Mouse (Mus musculus): ENCODE measurements around the gene Ereg. TPM values are rescaled to one million over a fixed set of nuclear protein-coding genes. Genes with fewer than 3 reads are reported as not detected.

The Ereg gene
- polyA plus RNA-seq, 1 experiment from 2014 or later, result 0.99 TPM

- Histone ChIP-seq H3K4me2 (peak overlapping the region; percentile 49), H3K4me3 (peak overlapping the region; percentile 35), H3K4me1 (peaks cover 7% of the 10 kb centered on the region), H3K36me3 (no peaks in the 10 kb centered on the region), H3K9me3 (no peaks in the 10 kb centered on the region), H3K9ac (no peak overlapping the region), H3K27ac (no peak overlapping the region), H3K27me3 (peaks cover 22% of the 10 kb centered on the region)
- no peak for ATAC-seq (ENCODE audit: insufficient number of reproducible peaks, low FRiP score, low TSS enrichment, low read depth)
- 42% methylated on average over 8 of the region's 8 CpGs for WGBS
These were observed 396 bp upstream of the Ereg start for GRCm38 (mm10) chr5:91074026-91074425.

DNA sequence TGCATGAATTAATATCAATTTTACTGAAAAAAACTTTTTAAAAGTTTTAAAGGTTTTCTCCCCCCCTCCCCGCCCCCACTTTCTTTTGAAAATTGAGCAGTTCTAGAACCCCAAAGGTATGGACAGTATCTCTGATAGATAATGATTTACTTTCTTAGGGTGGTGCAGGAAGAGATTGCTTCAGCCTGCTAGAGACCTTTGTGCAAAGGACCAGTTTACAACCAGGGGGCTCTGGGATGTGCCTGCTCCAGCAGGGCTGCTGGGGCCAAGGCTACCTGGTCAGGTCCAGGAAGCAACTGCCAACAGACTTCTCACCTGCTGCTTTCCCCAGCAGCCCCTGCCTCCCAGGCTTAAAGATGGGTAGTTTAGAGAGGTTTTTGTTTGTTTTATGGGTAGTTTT lies 599 bp downstream of the Ereg start:
- Histone ChIP-seq H3K4me2 (peak overlapping the region; percentile 49; the same call in 1 of the 2 replicates), H3K27me3 (peaks cover 22% of the 10 kb centered on the region), H3K27ac (no peak overlapping the region), H3K9me3 (no peaks in the 10 kb centered on the region), H3K4me1 (peaks cover 7% of the 10 kb centered on the region), H3K36me3 (no peaks in the 10 kb centered on the region), H3K4me3 (no peak overlapping the region), H3K9ac (no peak overlapping the region)
- no peak for ATAC-seq (ENCODE audit: insufficient number of reproducible peaks, low FRiP score, low TSS enrichment, low read depth)
- WGBS, result 60% methylated on average over 1 of the region's 1 CpGs

- WGBS, result 78% methylated on average over 5 of the region's 5 CpGs
- Histone ChIP-seq H3K4me1 (no peaks in the 10 kb centered on the region), H3K27ac (no peak overlapping the region), H3K27me3 (no peaks in the 10 kb centered on the region), H3K36me3 (no peaks in the 10 kb centered on the region), H3K9me3 (no peaks in the 10 kb centered on the region), H3K4me2 (no peak overlapping the region), H3K9ac (no peak overlapping the region), H3K4me3 (no peak overlapping the region)
- ATAC-seq (ENCODE audit: insufficient number of reproducible peaks, low FRiP score, low TSS enrichment, low read depth), result no peak
These were observed 8.6 kb downstream of the Ereg start for GRCm38 (mm10) chr5:91083016-91083415.

- Histone ChIP-seq H3K4me1 (no peaks in the 10 kb centered on the region), H3K27ac (no peak overlapping the region), H3K9ac (no peak overlapping the region), H3K4me2 (no peak overlapping the region), H3K27me3 (no peaks in the 10 kb centered on the region), H3K9me3 (no peaks in the 10 kb centered on the region), H3K36me3 (no peaks in the 10 kb centered on the region), H3K4me3 (no peak overlapping the region)
- no peak for ATAC-seq (ENCODE audit: insufficient number of reproducible peaks, low FRiP score, low TSS enrichment, low read depth)
- WGBS, result 61% methylated on average over 5 of the region's 5 CpGs
These were observed 10.9 kb downstream of the Ereg start for GRCm38 (mm10) chr5:91085291-91085690.

GRCm38 (mm10) chr5:91090301-91090700 lies 15.9 kb downstream of the Ereg start:
- no peak overlapping the region for H3K27ac ChIP-seq
- H3K36me3 ChIP-seq, result no peaks in the 10 kb centered on the region
- ATAC-seq (ENCODE audit: insufficient number of reproducible peaks, low FRiP score, low TSS enrichment, low read depth), result no peak
- H3K4me3 ChIP-seq, result no peak overlapping the region
- 82% methylated on average over 3 of the region's 3 CpGs for WGBS
- no peak overlapping the region for H3K4me2 ChIP-seq
- no peaks in the 10 kb centered on the region for H3K9me3 ChIP-seq
- no peaks in the 10 kb centered on the region for H3K27me3 ChIP-seq
- no peaks in the 10 kb centered on the region for H3K4me1 ChIP-seq
- no peak overlapping the region for H3K9ac ChIP-seq

GRCm38 (mm10) chr5:91097911-91098614 lies 23.6 kb downstream of the Ereg start:
- Histone ChIP-seq H3K27me3 (no peaks in the 10 kb centered on the region), H3K9ac (no peak overlapping the region), H3K27ac (no peak overlapping the region), H3K4me2 (no peak overlapping the region), H3K9me3 (no peaks in the 10 kb centered on the region), H3K4me1 (no peaks in the 10 kb centered on the region), H3K36me3 (no peaks in the 10 kb centered on the region), H3K4me3 (no peak overlapping the region)
- WGBS, result 80% methylated on average over 10 of the region's 10 CpGs
- ATAC-seq (ENCODE audit: insufficient number of reproducible peaks, low FRiP score, low TSS enrichment, low read depth), result no peak

GRCm38 (mm10) chr5:91101742-91102141 lies 27.3 kb downstream of the Ereg start:
- H3K4me2 ChIP-seq, result no peak overlapping the region
- H3K9ac ChIP-seq, result no peak overlapping the region
- no peaks in the 10 kb centered on the region for H3K4me1 ChIP-seq
- no peak overlapping the region for H3K4me3 ChIP-seq
- WGBS, result 83% methylated on average over 5 of the region's 5 CpGs
- no peaks in the 10 kb centered on the region for H3K36me3 ChIP-seq
- no peaks in the 10 kb centered on the region for H3K27me3 ChIP-seq
- H3K9me3 ChIP-seq, result no peaks in the 10 kb centered on the region
- H3K27ac ChIP-seq, result no peak overlapping the region
- no peak for ATAC-seq (ENCODE audit: insufficient number of reproducible peaks, low FRiP score, low TSS enrichment, low read depth)

GRCm38 (mm10) chr5:91103943-91104665 lies 29.7 kb downstream of the Ereg start:
- Histone ChIP-seq H3K4me1 (no peaks in the 10 kb centered on the region), H3K9me3 (no peaks in the 10 kb centered on the region), H3K27me3 (no peaks in the 10 kb centered on the region), H3K4me3 (no peak overlapping the region), H3K27ac (no peak overlapping the region), H3K4me2 (no peak overlapping the region), H3K36me3 (no peaks in the 10 kb centered on the region), H3K9ac (no peak overlapping the region)
- 65% methylated on average over 7 of the region's 7 CpGs for WGBS
- no peak for ATAC-seq (ENCODE audit: insufficient number of reproducible peaks, low FRiP score, low TSS enrichment, low read depth)

- no peaks in the 10 kb centered on the region for H3K9me3 ChIP-seq
- H3K9ac ChIP-seq, result no peak overlapping the region
- H3K27me3 ChIP-seq, result no peaks in the 10 kb centered on the region
- H3K4me1 ChIP-seq, result no peaks in the 10 kb centered on the region
- no peak overlapping the region for H3K4me2 ChIP-seq
- 84% methylated on average over 5 of the region's 5 CpGs for WGBS
- no peak overlapping the region for H3K27ac ChIP-seq
- no peak for ATAC-seq (ENCODE audit: insufficient number of reproducible peaks, low FRiP score, low TSS enrichment, low read depth)
- H3K4me3 ChIP-seq, result no peak overlapping the region
- no peaks in the 10 kb centered on the region for H3K36me3 ChIP-seq
These were observed 31.8 kb downstream of the Ereg start for GRCm38 (mm10) chr5:91106248-91106647.

DNA sequence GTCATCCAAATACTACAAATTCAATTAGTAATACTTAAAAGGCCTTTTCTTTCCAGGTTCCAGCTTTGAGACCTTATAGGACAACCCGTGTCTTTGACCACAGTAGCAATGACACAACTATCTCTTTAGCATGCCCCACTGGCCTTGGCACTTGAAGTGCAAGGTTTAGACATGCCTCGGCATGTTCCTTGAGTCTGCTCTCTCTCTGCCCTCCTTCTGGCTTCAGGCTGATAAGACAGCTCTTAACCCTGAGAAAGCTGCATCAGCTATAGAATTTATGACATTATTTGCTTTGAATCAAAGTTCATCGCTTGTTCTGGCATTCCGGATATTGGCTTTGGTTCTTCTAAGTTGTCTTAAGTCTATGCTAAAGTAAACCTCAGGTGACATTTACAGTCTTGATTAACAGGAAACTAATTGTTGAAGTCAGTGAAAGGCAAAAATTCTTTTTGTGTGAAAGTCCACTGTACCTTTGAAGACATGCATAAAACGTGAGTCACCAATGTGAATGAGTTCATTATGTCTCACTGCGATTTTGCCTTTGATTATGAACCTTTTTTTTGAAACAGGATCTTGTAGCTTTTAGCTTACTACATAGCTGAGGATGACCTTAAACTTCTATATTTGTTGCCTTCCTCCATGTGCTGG lies 35.7 kb downstream of the Ereg start:
- 74% methylated on average over 6 of the region's 6 CpGs for WGBS
- H3K4me2 ChIP-seq, result no peak overlapping the region
- H3K36me3 ChIP-seq, result no peaks in the 10 kb centered on the region
- H3K9ac ChIP-seq, result no peak overlapping the region
- no peaks in the 10 kb centered on the region for H3K9me3 ChIP-seq
- H3K4me1 ChIP-seq, result no peaks in the 10 kb centered on the region
- no peak overlapping the region for H3K27ac ChIP-seq
- H3K27me3 ChIP-seq, result no peaks in the 10 kb centered on the region
- H3K4me3 ChIP-seq, result no peak overlapping the region
- no peak for ATAC-seq (ENCODE audit: insufficient number of reproducible peaks, low FRiP score, low TSS enrichment, low read depth)

DNA sequence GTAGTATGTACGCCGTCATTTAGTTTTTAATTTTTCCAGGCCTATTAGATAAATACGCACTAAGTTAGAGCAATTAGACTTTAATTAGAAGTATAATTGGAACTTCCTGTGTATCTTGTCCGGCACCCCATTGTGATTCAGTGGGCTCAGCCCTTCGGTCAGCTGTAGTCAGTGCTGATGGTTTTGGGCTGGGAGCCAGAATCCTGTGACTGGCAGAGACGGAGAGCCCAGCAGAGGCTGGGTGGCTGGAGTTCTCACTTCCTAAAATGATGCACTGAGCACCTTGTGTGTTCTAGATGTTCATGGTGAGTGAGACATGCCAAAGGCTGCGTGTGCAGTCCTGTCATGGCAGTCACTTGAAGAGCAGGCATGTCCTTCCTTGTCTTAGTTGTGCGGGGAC lies 36.6 kb downstream of the Ereg start:
- 78% methylated on average over 8 of the region's 8 CpGs for WGBS
- Histone ChIP-seq H3K4me3 (no peak overlapping the region), H3K9ac (no peak overlapping the region), H3K36me3 (no peaks in the 10 kb centered on the region), H3K9me3 (no peaks in the 10 kb centered on the region), H3K27me3 (no peaks in the 10 kb centered on the region), H3K4me1 (no peaks in the 10 kb centered on the region), H3K4me2 (no peak overlapping the region), H3K27ac (no peak overlapping the region)
- ATAC-seq (ENCODE audit: insufficient number of reproducible peaks, low FRiP score, low TSS enrichment, low read depth), result no peak

DNA sequence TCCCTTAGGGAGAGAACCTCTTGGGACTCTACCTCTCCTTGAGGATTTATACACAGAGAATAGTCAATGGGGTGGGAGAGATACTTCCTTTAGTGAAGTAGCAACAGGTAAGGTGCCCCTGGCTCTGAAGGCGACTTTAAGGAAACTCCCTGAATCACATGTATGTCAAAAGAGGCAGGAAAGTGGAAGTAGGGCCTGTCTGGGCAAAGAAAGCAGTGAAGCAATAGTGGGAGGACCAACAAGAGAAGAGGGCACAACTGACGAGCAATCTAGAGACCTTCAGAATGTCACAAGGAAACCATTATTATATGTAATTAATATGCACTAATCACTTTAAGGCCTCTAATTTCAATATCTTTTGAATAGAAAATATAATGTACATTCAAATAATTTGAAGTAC lies 39.5 kb downstream of the Ereg start:
- no peak overlapping the region for H3K27ac ChIP-seq
- H3K27me3 ChIP-seq, result no peaks in the 10 kb centered on the region
- H3K4me1 ChIP-seq, result no peaks in the 10 kb centered on the region
- no peak for ATAC-seq (ENCODE audit: insufficient number of reproducible peaks, low FRiP score, low TSS enrichment, low read depth)
- H3K36me3 ChIP-seq, result no peaks in the 10 kb centered on the region
- H3K4me3 ChIP-seq, result no peak overlapping the region
- no peak overlapping the region for H3K4me2 ChIP-seq
- no peak overlapping the region for H3K9ac ChIP-seq
- WGBS, result 76% methylated on average over 2 of the region's 2 CpGs
- no peaks in the 10 kb centered on the region for H3K9me3 ChIP-seq
